Mouse (Mus musculus) macrophage (primary cell): ENCODE measurements at regions not wholly inside any gene's neighbourhood (a gene's known extent, or its start where the extent isn't known, plus 50 kb on each side); places are given as distances from the start of the nearest gene placed in this dataset.

Source experiments
- H3K27ac ChIP-seq: fragments of 350-480 bp; formaldehyde crosslinking; 2 replicates; pipeline ENCODE4 v1.9.0; 2021
- H3K36me3 ChIP-seq: fragments of 350-480 bp; formaldehyde crosslinking; 2 replicates; pipeline ENCODE4 v1.9.0; 2021; ENCODE audit errors: inconsistent target
- H3K4me3 ChIP-seq: fragments of 350-480 bp; formaldehyde crosslinking; 2 replicates; pipeline ENCODE4 v1.9.0; 2021; ENCODE audit errors: inconsistent target
- H3K79me2 ChIP-seq: fragments of 350-480 bp; formaldehyde crosslinking; 2 replicates; pipeline ENCODE4 v1.9.0; 2021; ENCODE audit errors: inconsistent target
- WGBS: methylation state at CpG from one replicate; pipeline ENCODE4 v1.1.7; 2026; ENCODE audit warnings: inconsistent platforms; ENCODE audit not compliant: missing documents; 5-methylcytosine and 5-hydroxymethylcytosine counted together

DNA sequence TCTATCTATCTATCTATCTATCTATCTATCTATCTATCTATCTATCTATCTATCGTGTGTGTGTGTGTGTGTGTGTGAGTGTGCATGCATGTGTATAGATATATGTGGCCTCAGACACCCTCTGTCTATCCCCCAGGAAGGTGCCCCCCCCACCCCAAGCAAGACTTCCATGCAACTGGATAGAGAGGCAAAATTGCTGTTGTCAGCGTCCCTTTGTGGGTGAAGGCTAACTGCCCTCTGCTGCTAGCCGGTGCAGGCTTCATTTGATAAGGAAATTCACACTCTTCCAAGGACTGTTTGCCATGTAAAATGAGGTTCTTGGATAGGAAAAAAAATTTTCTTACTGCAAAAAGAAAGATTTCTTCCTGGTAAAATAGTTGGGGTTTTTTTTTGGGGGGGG is 139.4 kb downstream of the Mtx2 start:
- H3K36me3 ChIP-seq = no peaks in the 10 kb centered on the region
- H3K4me3 ChIP-seq = no peak overlapping the region
- 46% methylated on average over 2 of the region's 3 CpGs for WGBS
- no peak overlapping the region for H3K27ac ChIP-seq
- H3K79me2 ChIP-seq = no peaks in the 10 kb centered on the region

DNA sequence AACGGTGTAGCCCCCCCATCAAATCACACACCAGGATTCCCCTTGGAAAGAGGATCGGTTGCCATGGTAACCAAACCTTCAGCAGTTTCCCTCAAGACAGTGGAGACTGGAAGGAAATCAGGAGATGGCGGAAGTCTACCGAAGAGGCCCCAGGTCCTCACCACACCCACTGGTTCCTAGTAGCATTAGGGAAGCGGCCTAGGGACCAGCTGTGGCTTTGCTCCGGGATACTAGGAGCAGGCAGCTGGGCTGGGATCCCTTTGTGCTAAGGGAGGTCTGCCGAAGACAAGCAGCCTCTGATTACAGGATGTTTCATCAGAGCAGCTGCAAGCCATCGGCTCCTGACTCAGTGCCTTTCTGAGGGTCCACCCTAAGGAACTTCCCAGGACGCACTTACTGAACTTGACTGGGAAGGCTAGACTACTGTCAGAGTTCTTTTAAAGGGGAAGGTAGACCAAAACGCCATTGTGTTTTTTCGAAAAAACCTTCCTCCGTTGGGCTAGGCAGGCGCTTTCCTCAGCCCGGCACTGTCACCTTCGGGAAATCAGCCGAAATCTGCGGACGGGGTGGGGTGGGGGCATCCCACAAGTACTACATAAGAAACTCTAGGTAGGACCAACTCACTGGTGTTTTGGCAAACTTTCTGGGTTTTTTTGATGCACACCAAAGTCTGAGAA is 139.9 kb downstream of the Mtx2 start:
- Histone ChIP-seq H3K36me3 (no peaks in the 10 kb centered on the region), H3K4me3 (no peak overlapping the region), H3K27ac (no peak overlapping the region), H3K79me2 (no peaks in the 10 kb centered on the region)
- 54% methylated on average over 18 of the region's 18 CpGs for WGBS

DNA sequence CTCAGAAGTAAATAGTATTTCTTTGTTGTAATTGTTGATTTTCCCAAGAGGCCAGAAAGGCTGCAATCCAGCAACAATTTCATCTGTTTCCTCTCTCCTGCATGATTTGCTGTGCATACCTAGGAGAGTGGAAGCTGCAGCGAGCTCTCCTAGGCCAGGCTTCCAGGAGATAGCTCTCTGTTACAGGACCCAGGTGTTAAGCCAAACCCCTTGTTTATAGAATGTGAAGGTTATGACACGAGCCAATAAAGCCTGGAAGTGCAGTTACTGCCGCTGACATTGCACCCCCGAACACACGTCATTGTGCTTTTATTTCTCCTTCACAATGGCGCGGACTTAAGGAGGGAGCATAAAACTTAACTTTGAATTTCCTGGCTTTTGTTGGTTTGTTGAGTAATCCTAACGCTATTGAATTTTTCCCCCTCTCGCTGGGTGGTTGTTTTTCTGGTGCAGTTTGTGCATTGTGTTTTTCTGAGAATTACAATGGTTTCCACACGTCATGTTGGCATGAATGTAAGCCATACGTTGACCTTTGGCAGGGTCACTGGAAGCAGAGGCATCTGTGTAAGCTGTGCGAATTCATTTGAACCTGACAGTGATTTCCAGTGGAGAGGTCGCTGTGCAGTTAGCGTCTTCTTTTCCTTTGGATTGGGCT is 145.1 kb downstream of the Mtx2 start:
- no peak overlapping the region for H3K4me3 ChIP-seq
- H3K27ac ChIP-seq = no peak overlapping the region
- 89% methylated on average over 14 of the region's 14 CpGs for WGBS
- no peaks in the 10 kb centered on the region for H3K36me3 ChIP-seq
- H3K79me2 ChIP-seq = no peaks in the 10 kb centered on the region

DNA sequence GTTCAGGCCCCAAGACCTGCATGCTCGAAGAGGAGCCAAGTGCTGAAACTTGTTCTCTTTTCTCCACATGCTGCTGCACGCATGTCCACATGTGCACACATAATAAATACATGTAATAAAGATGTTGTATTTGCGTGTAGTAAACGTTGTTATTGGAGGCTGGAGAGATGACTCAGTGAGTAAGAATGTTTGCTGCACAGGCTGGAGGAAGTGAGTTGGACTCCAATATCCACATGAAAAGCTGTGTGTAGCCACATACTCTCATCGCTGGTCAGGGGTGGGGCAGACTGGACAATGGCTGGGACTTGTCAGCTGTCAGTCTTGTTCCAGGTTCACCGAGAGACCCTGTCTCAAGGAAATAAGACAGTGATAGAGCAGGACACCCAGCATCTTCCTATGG is 147.8 kb downstream of the Mtx2 start:
- 75% methylated on average over 6 of the region's 6 CpGs for WGBS
- Histone ChIP-seq H3K4me3 (no peak overlapping the region), H3K36me3 (no peaks in the 10 kb centered on the region), H3K79me2 (no peaks in the 10 kb centered on the region), H3K27ac (no peak overlapping the region)

DNA sequence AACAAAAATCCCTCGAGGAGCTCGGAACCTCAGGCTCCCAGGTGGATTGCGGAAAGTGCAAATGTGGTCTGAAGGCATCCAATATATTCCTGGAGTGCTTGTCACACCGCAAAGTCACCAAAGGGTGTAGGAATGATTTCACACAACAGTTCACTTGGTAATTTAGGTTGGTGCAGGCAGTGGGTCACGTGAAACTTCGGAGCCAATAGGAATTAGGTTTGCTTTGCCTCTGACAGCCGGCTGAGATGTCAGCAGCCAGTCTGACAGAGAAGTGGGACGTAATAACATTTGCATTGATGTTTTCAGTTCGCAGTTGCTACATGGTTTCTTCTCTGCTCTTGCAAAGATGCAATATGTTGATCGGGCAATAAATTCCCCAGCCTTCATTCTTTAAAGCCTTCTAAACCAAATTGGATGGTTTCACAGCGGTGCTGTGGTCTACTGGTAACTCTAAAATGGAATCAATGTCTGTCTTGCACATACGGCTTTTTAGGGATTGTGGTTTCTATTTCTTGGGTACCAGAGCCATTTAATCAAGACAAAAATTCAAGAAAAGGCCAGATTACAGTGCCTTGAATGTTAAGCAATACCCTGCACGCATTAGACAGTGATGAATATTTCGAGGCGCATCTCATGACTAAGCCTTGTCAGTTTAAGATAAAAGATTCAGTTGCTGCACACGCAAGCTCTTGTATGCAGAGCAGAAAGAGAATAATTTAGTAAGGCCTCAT is 149.2 kb downstream of the Mtx2 start:
- H3K79me2 ChIP-seq = no peaks in the 10 kb centered on the region
- H3K4me3 ChIP-seq = no peak overlapping the region
- 77% methylated on average over 16 of the region's 16 CpGs for WGBS
- H3K36me3 ChIP-seq = no peaks in the 10 kb centered on the region
- H3K27ac ChIP-seq = no peak overlapping the region

DNA sequence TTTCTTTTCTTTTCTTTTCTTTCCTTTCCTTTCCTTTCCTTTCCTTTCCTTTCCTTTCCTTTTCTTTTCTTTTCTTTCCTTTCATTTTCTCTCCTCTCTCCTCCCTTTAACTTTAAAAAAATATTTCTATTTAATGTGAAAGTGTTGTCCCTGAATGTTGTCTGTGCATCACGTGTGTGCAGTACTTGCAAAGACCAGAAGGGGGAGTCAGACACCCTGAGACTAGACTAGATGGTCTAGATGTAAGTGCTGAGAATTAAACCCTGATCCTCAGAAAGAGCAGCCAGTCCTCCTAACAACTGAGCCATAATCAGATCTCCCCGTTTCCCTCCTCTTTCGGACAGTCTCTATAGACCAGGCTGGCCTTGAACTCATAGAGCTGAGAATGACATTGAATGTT is 151.7 kb downstream of the Mtx2 start:
- Histone ChIP-seq H3K36me3 (no peaks in the 10 kb centered on the region), H3K79me2 (no peaks in the 10 kb centered on the region), H3K4me3 (no peak overlapping the region), H3K27ac (no peak overlapping the region)
- WGBS = 83% methylated on average over 3 of the region's 3 CpGs

DNA sequence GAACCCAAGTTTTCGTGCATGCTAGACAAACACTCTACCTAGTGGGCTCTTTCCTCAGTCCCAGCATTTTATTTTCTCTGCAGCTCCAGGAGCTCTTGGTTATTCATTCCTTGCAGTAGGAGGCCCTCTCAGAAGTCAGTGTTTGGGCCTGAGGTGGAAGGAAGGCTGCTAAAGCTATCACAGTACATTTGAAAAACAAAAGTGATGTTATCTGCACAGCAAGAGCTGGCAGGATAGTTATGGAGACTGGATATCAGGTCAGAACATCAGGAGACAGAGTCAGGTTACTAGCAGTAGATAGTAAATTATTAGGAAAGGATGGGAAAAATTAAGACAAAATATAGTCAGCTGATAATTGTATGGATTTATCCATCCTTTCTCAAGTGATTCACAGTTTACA is 152.2 kb downstream of the Mtx2 start:
- Histone ChIP-seq H3K36me3 (no peaks in the 10 kb centered on the region), H3K27ac (no peak overlapping the region), H3K79me2 (no peaks in the 10 kb centered on the region), H3K4me3 (no peak overlapping the region)
- WGBS = 88% methylated on average over 1 of the region's 1 CpGs

DNA sequence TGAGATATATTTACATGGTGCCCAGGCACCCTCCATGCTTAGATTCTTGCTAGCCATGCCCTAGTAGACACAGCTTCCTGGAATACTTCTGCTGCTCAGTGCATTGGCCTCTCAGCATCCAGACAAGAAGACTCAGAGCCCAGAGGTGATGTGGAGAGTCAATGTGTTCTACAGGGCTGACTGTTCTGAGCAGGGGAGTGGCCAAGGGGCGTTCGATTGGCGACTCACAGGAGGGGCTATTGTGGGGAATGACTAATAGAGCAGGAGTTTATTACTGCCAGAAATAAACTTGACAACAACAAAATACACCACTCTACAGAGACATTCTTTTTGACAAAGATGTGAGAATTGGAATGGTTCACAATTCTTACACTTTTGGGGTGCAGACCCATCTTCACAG is 156.3 kb downstream of the Mtx2 start:
- H3K79me2 ChIP-seq = no peaks in the 10 kb centered on the region
- no peak overlapping the region for H3K27ac ChIP-seq
- H3K36me3 ChIP-seq = no peaks in the 10 kb centered on the region
- 88% methylated on average over 3 of the region's 3 CpGs for WGBS
- no peak overlapping the region for H3K4me3 ChIP-seq

DNA sequence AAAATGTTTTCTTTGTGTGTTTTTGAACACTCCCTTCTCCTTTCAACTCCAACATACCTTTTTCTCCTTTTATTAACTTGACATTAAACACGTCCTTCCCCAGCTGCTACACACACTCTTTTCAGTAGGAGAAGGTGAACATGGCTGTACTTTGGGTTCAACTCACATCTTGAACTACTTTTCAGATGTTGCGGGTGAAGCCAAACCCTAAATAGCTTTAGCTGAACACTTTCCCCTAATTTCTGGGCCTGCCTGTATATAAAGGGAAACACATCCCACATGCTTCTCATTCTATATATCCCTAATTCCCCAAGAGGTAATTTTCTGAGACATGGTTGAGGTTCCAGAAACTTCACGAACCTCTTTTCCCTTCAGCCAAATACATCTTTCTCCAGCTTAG is 168.2 kb downstream of the Mtx2 start:
- Histone ChIP-seq H3K36me3 (no peaks in the 10 kb centered on the region), H3K27ac (no peak overlapping the region), H3K4me3 (no peak overlapping the region), H3K79me2 (no peaks in the 10 kb centered on the region)
- WGBS = 89% methylated on average over 3 of the region's 3 CpGs

DNA sequence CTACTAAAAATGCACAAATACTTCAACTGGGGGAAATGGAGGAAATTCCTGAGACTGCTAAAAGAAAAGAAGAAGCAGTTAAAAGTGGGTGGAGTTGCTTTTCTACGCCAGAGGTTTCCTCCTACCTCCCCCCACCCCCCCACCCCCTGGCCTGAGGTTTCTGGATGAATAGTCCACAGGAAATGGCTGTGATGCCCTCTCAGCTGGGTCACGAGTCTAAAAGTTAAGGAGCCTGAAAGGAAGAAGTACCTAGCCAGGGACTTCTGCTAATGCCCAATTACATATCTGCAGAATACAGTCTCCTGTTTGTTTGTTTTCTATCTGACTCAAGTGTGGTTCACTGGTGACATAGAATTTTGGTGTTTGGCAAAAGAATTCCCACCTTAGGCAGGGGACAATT is 169.4 kb downstream of the Mtx2 start:
- Histone ChIP-seq H3K4me3 (no peak overlapping the region), H3K36me3 (no peaks in the 10 kb centered on the region), H3K79me2 (no peaks in the 10 kb centered on the region), H3K27ac (no peak overlapping the region)
- 0% methylated on average over 1 of the region's 2 CpGs for WGBS

DNA sequence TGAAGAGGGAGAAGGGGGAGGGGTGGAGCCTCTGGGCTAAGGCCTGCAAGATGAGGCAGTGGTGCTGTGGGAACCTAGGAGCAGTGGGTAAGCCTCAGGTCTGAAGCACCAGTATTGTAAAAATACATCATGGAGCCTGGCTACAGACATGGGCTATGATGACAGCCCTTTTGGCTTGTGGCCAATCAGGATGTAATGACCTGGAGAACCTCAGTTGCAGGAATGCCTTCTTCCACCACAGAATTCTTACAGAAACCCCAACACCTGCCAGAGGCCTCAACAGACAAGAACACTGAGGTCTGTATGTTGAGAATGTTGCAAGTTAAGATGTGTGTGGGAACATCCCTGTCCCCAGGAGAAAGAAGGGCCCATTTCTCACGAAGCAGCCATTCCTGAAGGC is 172.1 kb downstream of the Mtx2 start:
- H3K4me3 ChIP-seq = no peak overlapping the region
- H3K27ac ChIP-seq = no peak overlapping the region
- H3K36me3 ChIP-seq = no peaks in the 10 kb centered on the region
- H3K79me2 ChIP-seq = no peaks in the 10 kb centered on the region
- 100% methylated on average over 1 of the region's 1 CpGs for WGBS

DNA sequence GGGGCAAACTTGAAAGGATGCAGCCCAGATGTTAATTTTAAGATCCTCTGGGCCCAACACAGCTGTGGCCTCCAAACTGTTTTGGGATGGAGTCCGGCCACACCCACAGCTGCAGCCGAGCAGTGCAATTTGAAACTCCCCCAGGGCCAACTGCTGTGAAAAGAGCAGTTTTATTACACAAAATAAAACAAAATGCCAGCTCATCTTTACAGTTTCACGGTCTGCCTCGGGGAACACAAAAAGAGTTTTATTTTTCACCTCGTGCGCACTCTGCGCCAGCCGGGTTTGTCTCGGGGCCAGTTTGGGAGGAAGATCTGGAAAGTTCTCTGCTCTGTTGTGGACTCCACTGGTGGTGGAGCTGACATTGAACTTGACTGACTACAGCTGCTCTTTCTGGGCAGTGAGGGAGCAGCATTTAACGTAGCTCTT is 174.8 kb downstream of the Mtx2 start:
- H3K79me2 ChIP-seq = no peaks in the 10 kb centered on the region
- WGBS = 90% methylated on average over 10 of the region's 10 CpGs
- no peaks in the 10 kb centered on the region for H3K36me3 ChIP-seq
- no peak overlapping the region for H3K27ac ChIP-seq
- no peak overlapping the region for H3K4me3 ChIP-seq

DNA sequence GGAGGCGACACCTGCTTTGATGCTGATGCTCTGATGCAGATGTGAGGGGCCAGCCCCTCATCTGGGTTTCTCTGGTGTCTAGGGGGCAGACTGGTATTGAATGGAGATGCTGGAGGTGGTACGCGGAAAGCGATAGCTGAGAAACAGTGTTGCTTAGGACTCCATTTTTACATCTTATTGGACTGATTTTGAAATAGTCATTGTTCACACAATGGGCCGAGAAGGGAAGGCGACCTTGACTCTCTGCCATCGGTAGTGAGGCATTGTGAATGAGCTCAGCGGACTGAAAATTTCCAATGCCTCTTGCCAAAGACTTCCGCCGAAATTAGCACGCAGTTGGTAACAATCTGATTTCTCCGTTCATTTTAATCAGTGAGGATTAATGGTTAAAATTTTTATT is 177.0 kb downstream of the Mtx2 start:
- Histone ChIP-seq H3K27ac (no peak overlapping the region), H3K79me2 (no peaks in the 10 kb centered on the region), H3K36me3 (no peaks in the 10 kb centered on the region), H3K4me3 (no peak overlapping the region)
- WGBS = 94% methylated on average over 12 of the region's 12 CpGs

DNA sequence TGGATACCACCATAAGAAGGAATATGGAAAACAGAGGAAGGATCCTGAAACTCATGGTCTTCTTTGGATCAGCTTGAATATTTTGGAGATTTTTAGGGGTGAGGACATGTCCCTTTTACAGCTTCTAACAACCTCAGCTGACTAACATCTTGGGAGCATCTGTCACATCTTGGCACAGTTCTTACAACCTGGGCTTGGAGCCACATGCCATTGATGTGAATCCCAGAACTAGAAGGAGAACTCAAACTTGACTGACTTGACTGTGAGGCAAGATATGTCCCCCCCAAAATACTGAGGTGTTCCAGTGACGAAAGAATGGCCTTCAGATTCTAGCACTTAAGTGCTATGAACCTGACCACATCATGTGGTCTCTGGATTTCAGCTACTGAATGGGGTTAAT is 182.5 kb downstream of the Mtx2 start:
- H3K4me3 ChIP-seq = no peak overlapping the region
- no peak overlapping the region for H3K27ac ChIP-seq

DNA sequence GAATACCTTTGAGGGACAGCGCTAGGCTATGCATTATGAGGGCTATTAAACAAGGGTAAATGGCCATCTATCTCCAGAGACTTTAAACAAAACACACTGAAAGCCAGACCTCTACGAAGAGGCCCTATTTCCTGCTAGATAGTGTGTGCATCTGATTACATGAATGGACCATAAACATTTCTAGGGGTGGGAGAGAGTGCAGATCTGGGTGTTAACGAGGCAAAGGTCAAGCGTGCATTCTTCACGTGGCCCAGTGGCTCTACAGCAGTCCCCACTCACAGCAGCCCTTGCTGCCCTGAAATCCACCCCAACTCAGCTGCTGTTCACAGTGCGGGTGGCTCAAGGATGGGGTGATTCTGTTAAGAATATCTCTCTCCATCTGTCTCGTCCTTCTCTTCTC is 185.0 kb downstream of the Mtx2 start:
- Histone ChIP-seq H3K36me3 (no peaks in the 10 kb centered on the region), H3K27ac (no peak overlapping the region), H3K4me3 (no peak overlapping the region), H3K79me2 (no peaks in the 10 kb centered on the region)
- 77% methylated on average over 7 of the region's 7 CpGs for WGBS

More for the DNA sequence above, 182.5 kb downstream of the Mtx2 start:
- Histone ChIP-seq H3K36me3 (no peaks in the 10 kb centered on the region), H3K79me2 (no peaks in the 10 kb centered on the region)
- 91% methylated on average over 1 of the region's 1 CpGs for WGBS
